In genomic region chr9:120960611-120961010, GRCm38 (mm10) we compare ENCODE assay signal across 18 mouse cellular contexts. TPM values are rescaled to one million over a fixed set of nuclear protein-coding genes. Genes with fewer than 3 reads are reported as not detected.
A peak's percentile ranks its signal among the peaks of the same experiment; 100 is the strongest.
DNase-seq lines count a peak whose midpoint lies in the region; ATAC-seq and TF ChIP-seq lines count a peak whose summit lies in the region.
"Had no signal": no experiment of that assay in that cellular context is flagged by ENCODE, and none has a peak within 500 bp of the region (broad histone marks: within the 10 kb centered on the region; RNA-seq: fewer than 3 reads in every experiment).

No protein-coding gene starts in this region.

- no peak overlapping the region for H3K4me2 ChIP-seq in hindbrain, embryonic 14.5 days (replicated peaks)
- H3K4me2 ChIP-seq: heart, embryonic 13.5 days; lung, embryonic 14.5 days; neural tube, embryonic 12.5 days had no signal

- no peaks in the 10 kb centered on the region for H3K9me3 ChIP-seq in hindbrain, embryonic 14.5 days (ENCODE audit: control insufficient read depth, low read length)
- H3K9me3 ChIP-seq: heart, embryonic 13.5 days; neural tube, embryonic 12.5 days had no signal

- no peak overlapping the region for H3K4me3 ChIP-seq in left cerebral cortex, adult 2 months
- no peak overlapping the region for H3K4me3 ChIP-seq in thymus, adult 2 months (ENCODE audit: control insufficient read depth, insufficient read depth, low read length)
- H3K4me3 ChIP-seq in hindbrain, embryonic 14.5 days (replicated peaks; ENCODE audit: low read length) = no peak overlapping the region
- H3K4me3 ChIP-seq: heart, embryonic 13.5 days; neural tube, embryonic 12.5 days had no signal

- DNase-seq in left cerebral cortex, adult 2 months (ENCODE audit: extremely low spot score in 1 of 2, low spot score in 2 of 2) = no peak
- no peak for DNase-seq in left cerebral cortex, postnatal 36 days (ENCODE audit: low spot score in 2 of 2)
- peak; percentile 29 for DNase-seq in thymus, postnatal 4 days
- DNase-seq in thymus, adult 2 months = no peak
- no peak for DNase-seq in c-Kit-positive CD71-positive TER-119-positive erythroid progenitor cells, embryonic 14.5 days (ENCODE audit: low spot score)
- no peak for DNase-seq in hindbrain, embryonic 14.5 days (ENCODE audit: low spot score)
- DNase-seq: adrenal gland, postnatal 25 days; cerebellum, adult 9-11 months; heart, postnatal 4 days; kidney, adult 2 months; kidney, postnatal 25 days; lung, embryonic 14.5 days; right cerebral cortex, postnatal 25 days had no signal

- intact Hi-C loops in left cerebral cortex, adult 2 months (cut with DNase I) = no loop called here
- intact Hi-C loops in left cerebral cortex, postnatal 36 days (cut with DNase I) = no loop called here

- WGBS in thymus, adult 2 months = 26% methylated on average over 4 of the region's 4 CpGs
- 83% methylated on average over 4 of the region's 4 CpGs for WGBS in hindbrain, embryonic 14.5 days

- H3K36me3 ChIP-seq in thymus, adult 2 months (ENCODE audit: control insufficient read depth, insufficient read depth, low read length) = peaks cover 63% of the 10 kb centered on the region
- H3K36me3 ChIP-seq in hindbrain, embryonic 14.5 days (replicated peaks; ENCODE audit: control insufficient read depth, insufficient read depth) = peaks cover 93% of the 10 kb centered on the region

- H3K27me3 ChIP-seq in thymus, adult 2 months (ENCODE audit: control insufficient read depth, insufficient read depth, low read length) = no peaks in the 10 kb centered on the region
- H3K27me3 ChIP-seq in hindbrain, embryonic 14.5 days (ENCODE audit: control insufficient read depth, insufficient read depth, low read length) = no peaks in the 10 kb centered on the region
- H3K27me3 ChIP-seq: heart, embryonic 13.5 days; neural tube, embryonic 12.5 days had no signal

- peak; percentile 46 for ATAC-seq in common myeloid progenitor, adult 5-6 weeks (replicated peaks; ENCODE audit: low read depth, poor library complexity, severe bottlenecking)
- no peak for ATAC-seq in hindbrain, embryonic 14.5 days (ENCODE audit: low FRiP score)
- ATAC-seq: forebrain, embryonic 14.5 days had no signal

- TF ChIP-seq POLR2A in thymus, adult 2 months (IDR thresholded peaks at IDR 0.05; ENCODE audit: control insufficient read depth, extremely low read depth, insufficient read depth, low read length, poor library complexity) = no peak

- H3K27ac ChIP-seq in left cerebral cortex, adult 2 months = 0 out of 2 replicates have a peak overlapping the region, but pooled peaks have one; percentile 11
- no peak overlapping the region; the same call in 1 of the 2 replicates for H3K27ac ChIP-seq in thymus, adult 2 months (ENCODE audit: control insufficient read depth, insufficient read depth, low read length)
- no peak overlapping the region for H3K27ac ChIP-seq in hindbrain, embryonic 14.5 days
- H3K27ac ChIP-seq: macrophage; neural tube, embryonic 12.5 days had no signal

- peaks cover 22% of the 10 kb centered on the region for H3K4me1 ChIP-seq in thymus, adult 2 months (replicated peaks; ENCODE audit: control insufficient read depth, insufficient read depth, low read length)
- H3K4me1 ChIP-seq in hindbrain, embryonic 14.5 days (replicated peaks; ENCODE audit: control insufficient read depth, insufficient read depth, low read length) = no peaks in the 10 kb centered on the region

- no peak for TF ChIP-seq CTCF in left cerebral cortex, adult 2 months (IDR thresholded peaks at IDR 0.05)
- TF ChIP-seq CTCF in thymus, adult 2 months (IDR thresholded peaks at IDR 0.05; ENCODE audit: borderline replicate concordance, control insufficient read depth, extremely low read depth, insufficient read depth, low read length, poor library complexity) = no peak

- H3K9ac ChIP-seq in hindbrain, embryonic 14.5 days = no peak overlapping the region
- H3K9ac ChIP-seq: lung, embryonic 14.5 days; neural tube, embryonic 12.5 days had no signal

RNA-seq across cellular contexts. Expression of gene Ctnnb1, which starts 31.6 kb away (rescaled TPM):
- total RNA-seq in left cerebral cortex, adult 2 months (2021) = 100 to 1,000 TPM; 452 to 506 TPM
- total RNA-seq in left cerebral cortex, postnatal 36 days (2021) = 100 to 1,000 TPM; 487 to 491 TPM
- 115 and 117 TPM in 2 replicates for polyA plus RNA-seq in thymus, adult 2 months (2012; rRNA removed)
- 460 and 470 TPM in 2 replicates for total RNA-seq in common myeloid progenitor, adult 5-6 weeks (2017)
- polyA plus RNA-seq in hindbrain, embryonic 14.5 days (2014; fragmentation: Nextera tagmentation; extraction: Ambion mirVana) = 404 and 463 TPM in 2 replicates
